Mouse (Mus musculus): ENCODE data around the gene Hoxb3.

Hoxb3 gene

DNA sequence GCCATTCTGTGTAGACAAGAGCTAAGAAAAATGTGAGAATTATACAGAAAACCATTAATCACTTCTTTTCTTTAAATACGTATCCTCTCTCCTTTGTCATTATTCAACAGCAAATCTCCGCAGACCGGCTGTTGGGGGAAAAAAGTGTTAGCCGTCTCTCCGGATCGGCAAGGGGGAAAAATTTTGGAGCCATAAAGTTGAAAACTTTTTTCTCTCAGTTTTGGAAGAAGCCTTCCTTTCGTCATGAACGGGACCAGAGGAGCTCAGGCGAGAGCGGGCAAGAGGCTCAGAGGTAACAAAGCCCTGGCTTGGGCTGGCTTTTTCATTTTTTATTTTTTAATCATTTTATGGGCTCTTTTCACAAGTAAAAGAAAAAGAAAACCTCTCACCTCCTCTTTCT lies at the start of gene Hoxb3:
Hoxb3 (plus strand) TSS at position 173 of the 400 bp plus-strand sequence.
- no peak for ATAC-seq (ENCODE audit: insufficient number of reproducible peaks, low FRiP score, low TSS enrichment)

GRCm38 (mm10) chr11:96274428-96274827 lies 48.7 kb upstream of the Hoxb3 start:
- no peak for ATAC-seq (ENCODE audit: insufficient number of reproducible peaks, low FRiP score, low TSS enrichment)

- ATAC-seq (ENCODE audit: insufficient number of reproducible peaks, low FRiP score, low TSS enrichment), result no peak
Measured at GRCm38 (mm10) chr11:96275896-96276295, 47.2 kb upstream of the Hoxb3 start.

DNA sequence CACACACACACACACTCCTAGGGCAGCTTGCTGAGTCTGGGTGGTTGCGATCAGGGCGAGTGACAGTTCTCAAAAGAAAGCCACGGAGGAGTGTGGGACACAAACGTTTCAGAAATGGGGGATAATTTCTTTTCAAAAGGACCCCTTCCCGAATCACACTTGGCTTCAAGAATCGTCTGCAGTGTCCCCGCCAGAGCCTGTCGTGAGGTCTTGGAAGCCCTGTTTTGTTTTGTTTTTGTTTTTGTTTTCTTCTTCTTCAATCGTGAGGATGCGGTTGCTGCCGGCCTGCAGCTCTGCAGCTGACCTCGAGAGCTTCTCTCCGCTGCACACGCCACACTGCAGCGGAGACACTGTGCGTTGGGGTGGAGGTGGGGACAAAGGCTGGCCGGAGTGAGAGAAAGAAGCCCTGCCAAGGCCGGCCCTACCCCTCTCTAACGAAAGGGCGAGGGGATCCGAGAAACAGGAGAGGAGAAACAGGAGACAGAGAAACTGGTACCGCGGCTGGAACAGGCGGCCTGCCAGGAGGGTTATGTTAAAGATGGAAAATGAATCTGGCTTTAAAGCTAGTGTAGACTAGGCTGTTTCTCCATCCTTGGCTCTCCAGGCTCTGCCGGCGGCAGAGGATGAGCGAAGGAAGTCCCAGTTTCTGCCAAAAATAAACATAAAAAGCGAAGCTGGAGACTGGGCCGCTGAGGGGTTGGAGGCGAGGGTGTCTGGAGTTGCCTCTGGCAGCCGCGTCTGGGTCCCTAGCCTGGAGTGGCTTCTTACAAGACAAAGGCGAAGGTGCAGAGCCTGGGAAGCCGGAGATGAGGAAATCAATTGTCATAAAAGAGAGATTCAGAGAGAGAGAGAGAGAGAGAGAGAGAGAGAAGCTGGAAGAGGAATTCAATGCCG lies 45.7 kb upstream of the Hoxb3 start:
- no peak for ATAC-seq (ENCODE audit: insufficient number of reproducible peaks, low FRiP score, low TSS enrichment)

DNA sequence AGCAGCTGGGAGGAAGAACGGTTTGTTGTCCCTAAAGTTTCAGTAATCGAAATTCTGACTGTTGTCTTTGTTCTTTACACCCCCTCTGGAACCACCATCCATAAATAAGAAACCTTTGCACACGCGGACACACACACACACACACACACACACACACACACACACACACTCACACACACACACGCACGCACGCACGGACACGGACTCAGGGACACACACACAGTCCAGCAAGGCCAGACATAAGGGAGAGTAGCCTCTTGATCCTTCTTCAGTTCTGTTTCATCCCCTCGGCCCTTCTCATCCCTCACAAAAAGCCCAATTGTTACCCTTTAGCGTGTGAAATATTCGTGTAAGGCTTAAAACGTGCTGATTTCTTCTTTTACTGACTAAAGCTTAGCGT lies 44.8 kb upstream of the Hoxb3 start:
- ATAC-seq (ENCODE audit: insufficient number of reproducible peaks, low FRiP score, low TSS enrichment), result no peak

DNA sequence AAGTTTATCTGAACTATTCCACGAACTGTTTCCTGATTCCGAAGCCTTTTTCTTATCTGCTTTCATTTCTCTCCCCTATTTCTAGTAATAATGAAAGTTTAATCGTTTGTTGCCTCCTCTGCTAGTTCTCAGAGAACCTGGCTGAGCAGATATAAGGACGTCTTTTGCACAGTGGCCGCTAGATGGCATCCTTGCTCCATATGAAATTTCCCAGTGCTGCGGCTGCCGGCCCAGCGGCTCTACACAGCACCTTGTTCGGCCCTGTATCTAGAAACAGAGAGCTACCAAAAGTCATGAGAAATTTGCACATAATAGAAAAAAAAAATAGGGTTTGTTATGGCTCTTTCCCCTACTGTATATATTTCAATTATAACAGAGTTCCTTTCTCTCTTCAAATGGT lies 44.4 kb upstream of the Hoxb3 start:
- no peak for ATAC-seq (ENCODE audit: insufficient number of reproducible peaks, low FRiP score, low TSS enrichment)

DNA sequence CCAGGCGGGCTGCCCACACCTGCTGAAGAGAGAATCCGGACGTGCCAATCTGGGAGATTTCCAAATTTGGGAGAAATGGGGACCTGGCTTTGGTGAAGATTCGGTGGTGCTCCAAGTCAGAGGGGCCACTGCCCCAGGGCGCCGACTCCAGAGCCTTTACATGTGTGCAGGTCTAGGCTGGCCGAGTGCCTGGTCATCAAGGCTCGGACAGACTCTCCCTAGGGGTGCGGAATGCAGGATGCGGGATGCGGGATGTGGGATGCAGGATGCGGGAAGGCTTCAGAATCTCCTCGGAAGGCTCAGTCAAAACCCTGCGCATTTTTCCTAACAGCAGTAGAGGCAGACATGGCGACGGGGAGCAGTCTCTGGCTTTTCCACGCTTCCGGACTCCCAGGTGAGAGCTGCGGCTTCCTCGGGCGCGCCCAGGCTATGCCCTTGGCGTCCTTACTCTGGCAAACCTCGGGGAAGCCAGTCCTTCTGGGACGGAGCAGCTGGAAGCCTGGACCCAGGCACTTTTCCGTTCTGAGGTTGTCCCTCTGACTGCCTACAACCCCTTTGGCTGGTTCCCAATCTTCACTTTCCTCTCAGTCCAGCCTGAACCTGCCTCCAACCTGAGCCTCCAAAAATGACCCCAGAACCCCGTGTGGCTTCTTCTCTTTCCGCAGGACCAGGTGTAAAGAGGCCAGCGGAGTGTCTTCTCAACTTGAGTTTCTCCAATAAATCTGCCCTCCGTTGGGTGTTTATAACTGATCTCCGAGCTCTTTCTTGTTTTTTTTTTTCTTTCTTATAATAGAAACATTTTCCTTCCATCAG lies 43.5 kb upstream of the Hoxb3 start:
- no peak for ATAC-seq (ENCODE audit: insufficient number of reproducible peaks, low FRiP score, low TSS enrichment)

- ATAC-seq (ENCODE audit: insufficient number of reproducible peaks, low FRiP score, low TSS enrichment), result no peak
Measured at GRCm38 (mm10) chr11:96280399-96281378, 42.4 kb upstream of the Hoxb3 start.

DNA sequence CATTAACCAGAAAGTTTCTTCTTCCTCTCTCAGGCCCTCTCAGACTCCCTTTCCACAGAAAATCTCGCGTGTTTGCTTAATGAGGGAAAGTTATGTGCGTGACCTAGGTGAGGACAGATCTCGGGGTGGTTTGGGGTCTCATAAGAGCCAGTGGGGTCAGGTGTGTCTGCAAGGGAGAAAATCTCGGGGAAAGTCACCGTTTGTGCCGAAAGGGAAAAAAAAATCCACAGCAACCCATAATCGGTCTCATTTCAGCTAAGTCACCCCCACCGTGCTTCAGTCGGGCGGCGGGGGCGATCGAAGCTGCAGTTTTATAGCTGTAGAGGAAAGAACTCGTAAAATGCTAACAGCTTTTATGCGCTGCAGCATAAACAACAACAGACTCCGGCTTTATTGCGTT lies 41.7 kb upstream of the Hoxb3 start:
- no peak for ATAC-seq (ENCODE audit: insufficient number of reproducible peaks, low FRiP score, low TSS enrichment)

- no peak for ATAC-seq (ENCODE audit: insufficient number of reproducible peaks, low FRiP score, low TSS enrichment)
Measured at GRCm38 (mm10) chr11:96281855-96282570, 41.1 kb upstream of the Hoxb3 start, which contains the start of gene Hoxb8. TSS of gene Hoxb8 (plus strand) at chr11:96281905.

GRCm38 (mm10) chr11:96282795-96283430 lies 40.2 kb upstream of the Hoxb3 start:
- ATAC-seq (ENCODE audit: insufficient number of reproducible peaks, low FRiP score, low TSS enrichment), result no peak

DNA sequence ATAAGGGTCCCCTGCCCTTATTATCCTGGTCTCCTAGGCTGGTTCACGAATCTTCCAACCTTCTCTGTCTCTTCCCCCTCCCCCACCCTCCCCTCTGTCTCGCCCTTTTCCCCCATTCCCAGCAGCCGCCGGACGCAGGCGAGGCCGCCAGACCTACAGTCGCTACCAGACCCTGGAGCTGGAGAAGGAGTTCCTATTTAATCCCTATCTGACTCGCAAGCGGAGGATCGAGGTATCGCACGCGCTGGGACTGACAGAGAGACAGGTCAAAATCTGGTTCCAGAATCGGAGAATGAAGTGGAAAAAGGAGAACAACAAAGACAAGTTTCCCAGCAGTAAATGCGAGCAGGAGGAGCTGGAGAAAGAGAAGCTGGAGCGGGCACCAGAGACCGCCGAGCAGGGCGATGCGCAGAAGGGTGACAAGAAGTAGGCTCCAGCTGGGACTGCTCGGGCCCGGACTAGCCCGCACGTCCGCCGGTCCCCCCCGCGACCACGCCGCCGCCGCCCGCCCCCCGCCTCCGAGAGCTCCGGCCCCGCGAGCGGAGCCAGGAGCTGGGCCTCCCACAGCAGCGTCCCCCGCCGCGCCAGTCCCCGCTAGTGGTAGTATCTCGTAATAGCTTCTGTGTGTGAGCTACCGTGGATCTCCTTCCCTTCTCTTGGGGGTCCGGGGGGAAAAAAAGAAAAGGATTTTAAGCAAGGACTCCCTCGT lies 38.9 kb upstream of the Hoxb3 start:
- ATAC-seq (ENCODE audit: insufficient number of reproducible peaks, low FRiP score, low TSS enrichment), result no peak

DNA sequence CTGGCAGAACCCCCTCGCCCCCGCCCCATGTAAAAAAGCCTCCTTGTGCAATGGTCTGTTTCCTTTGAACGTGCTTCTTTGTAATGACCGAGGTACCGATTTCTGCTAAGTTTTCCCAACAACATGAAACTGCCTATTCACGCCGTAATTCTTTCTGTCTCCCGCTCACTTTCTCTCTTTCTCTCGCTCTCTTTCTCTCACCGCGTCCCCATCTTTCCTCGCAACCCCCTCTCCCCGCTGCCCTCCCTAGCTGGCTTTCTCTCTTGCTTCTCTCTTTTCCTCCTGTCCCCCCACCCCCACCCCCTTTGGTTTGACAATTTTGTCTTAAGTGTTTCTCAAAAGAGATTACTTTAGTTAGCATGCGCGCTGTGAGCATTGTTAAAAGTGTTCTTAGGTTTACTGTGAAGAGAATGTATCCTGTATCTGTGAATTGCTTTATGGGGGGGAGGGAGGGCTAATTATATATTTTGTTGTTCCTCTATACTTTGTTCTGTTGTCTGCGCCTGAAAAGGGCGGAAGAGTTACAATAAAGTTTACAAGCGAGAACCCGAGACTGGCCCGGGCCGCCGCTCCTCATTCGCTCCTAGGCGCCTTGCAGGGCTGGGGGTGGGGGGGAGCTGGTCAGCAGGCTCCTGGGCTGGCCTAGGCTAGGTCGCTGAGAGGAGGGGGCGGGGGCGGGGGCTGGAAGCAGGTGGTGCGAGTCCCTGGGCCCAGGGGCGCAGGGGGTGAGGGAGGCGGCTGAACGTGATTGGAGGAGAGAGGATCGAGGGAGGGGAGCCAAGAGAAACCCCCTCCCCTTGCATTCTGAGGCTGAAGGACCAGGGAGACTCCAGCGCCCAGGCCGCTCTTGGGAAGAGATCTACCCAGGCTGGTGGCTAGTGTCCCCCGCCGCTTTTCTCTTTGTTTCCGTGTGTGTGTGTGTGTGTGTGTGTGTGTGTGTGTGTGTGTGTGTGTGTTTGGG lies 38.1 kb upstream of the Hoxb3 start:
- ATAC-seq (ENCODE audit: insufficient number of reproducible peaks, low FRiP score, low TSS enrichment), result no peak

- no peak for ATAC-seq (ENCODE audit: insufficient number of reproducible peaks, low FRiP score, low TSS enrichment)
Measured at GRCm38 (mm10) chr11:96285771-96286738, 37.1 kb upstream of the Hoxb3 start, which contains the start of gene Hoxb7. TSS of gene Hoxb7 (plus strand) at chr11:96286623.

DNA sequence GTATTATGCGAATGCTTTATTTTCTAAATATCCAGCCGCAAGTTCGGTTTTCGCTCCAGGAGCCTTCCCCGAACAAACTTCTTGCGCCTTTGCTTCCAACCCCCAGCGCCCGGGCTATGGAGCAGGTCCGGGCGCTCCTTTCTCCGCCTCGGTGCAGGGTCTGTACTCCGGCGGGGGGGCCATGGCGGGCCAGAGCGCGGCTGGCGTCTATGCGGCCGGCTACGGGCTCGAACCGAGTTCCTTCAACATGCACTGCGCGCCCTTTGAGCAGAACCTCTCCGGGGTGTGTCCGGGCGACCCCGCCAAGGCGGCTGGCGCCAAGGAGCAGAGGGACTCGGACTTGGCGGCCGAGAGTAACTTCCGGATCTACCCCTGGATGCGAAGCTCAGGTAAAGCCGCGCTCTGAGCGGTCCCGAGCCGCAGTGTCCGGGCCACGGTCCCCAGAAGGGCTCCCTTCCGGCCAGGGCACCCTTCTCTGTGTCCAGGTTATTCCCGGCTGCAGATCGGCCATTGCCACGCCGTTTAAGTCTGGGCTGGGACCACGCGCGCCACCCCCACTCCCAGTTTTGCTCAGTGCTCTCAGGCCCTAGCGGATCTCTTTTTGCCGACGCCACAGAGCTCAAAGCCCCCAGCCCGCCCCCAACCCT lies 36.3 kb upstream of the Hoxb3 start:
- no peak for ATAC-seq (ENCODE audit: insufficient number of reproducible peaks, low FRiP score, low TSS enrichment)

GRCm38 (mm10) chr11:96287411-96287810 lies 35.7 kb upstream of the Hoxb3 start:
- no peak for ATAC-seq (ENCODE audit: insufficient number of reproducible peaks, low FRiP score, low TSS enrichment)

All from cerebellum, adult (tissue).